Mouse (Mus musculus): ENCODE data around the gene Gm11172.

DNA sequence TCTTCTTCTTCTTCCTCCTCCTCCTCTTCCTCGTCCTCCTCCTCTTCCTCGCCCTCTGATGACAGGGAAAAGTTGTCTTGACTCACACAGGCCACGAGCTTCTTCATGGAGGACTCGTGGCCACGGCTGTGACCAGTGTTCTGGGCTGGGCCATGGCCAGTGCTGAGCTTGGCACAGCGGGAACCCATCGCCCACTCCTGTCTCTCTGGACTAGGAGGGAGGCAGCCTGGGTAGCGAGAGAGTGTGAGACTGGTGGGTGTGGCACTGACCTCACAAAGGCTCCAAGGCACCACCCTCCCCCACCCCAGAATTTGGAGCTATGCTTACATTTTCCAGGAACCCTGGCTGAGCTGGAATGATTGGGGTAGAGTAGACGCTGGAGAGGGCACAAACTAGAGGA is 22.0 kb upstream of the Gm11172 start, which contains the start of gene Prm3:
- no peak for TF ChIP-seq CTCF (IDR thresholded peaks at IDR 0.05; ENCODE audit: borderline replicate concordance, insufficient read depth, low read depth, low read length)
- TF ChIP-seq POLR2A (IDR thresholded peaks at IDR 0.05; ENCODE audit: borderline replicate concordance, insufficient read depth, low read length) = no peak

Measured in cerebellum, adult 2 months (tissue).